Mouse (Mus musculus) kidney, postnatal 25 days (tissue): ENCODE measurements at regions not wholly inside any gene's neighbourhood (a gene's known extent, or its start where the extent isn't known, plus 50 kb on each side); places are given as distances from the start of the nearest gene placed in this dataset.
A peak's percentile ranks its signal among the peaks of the same experiment; 100 is the strongest.
"Not testable (repeated sequence)": the region's sequence is repeated elsewhere in the genome, so short reads cannot be mapped to it uniquely, and the experiment has no call there.

ENCODE experiments used
- DNase-seq, 2 experiments: peaks; one replicate each; pipeline ENCODE4 v3.0.0; 2021; ENCODE audit warnings: mixed read lengths in 2 of 2

GRCm38 (mm10) chr6:73676979-73677378 is 207.5 kb upstream of the 4931417E11Rik start:
- DNase-seq: no peak

GRCm38 (mm10) chr6:73669401-73669800 is 199.9 kb upstream of the 4931417E11Rik start:
- DNase-seq: no peak

- DNase-seq: no peak
These were observed 189.5 kb upstream of the 4931417E11Rik start for GRCm38 (mm10) chr6:73658988-73659387.

- DNase-seq: no peak
These were observed 175.9 kb upstream of the 4931417E11Rik start for GRCm38 (mm10) chr6:73645378-73645777.

GRCm38 (mm10) chr6:73644778-73645267 is 175.4 kb upstream of the 4931417E11Rik start:
- DNase-seq: no peak

GRCm38 (mm10) chr6:73628600-73628999 is 159.1 kb upstream of the 4931417E11Rik start:
- DNase-seq: no peak

GRCm38 (mm10) chr6:73626451-73626850 is 157.0 kb upstream of the 4931417E11Rik start:
- no peak for DNase-seq

- DNase-seq: no peak
These were observed 154.7 kb upstream of the 4931417E11Rik start for GRCm38 (mm10) chr6:73624211-73624610.

GRCm38 (mm10) chr6:73621839-73622426 is 152.5 kb upstream of the 4931417E11Rik start:
- DNase-seq: no peak

- no peak for DNase-seq
These were observed 142.8 kb upstream of the 4931417E11Rik start for GRCm38 (mm10) chr6:73612266-73612665.

GRCm38 (mm10) chr6:73611839-73612238 is 142.4 kb upstream of the 4931417E11Rik start:
- no peak for DNase-seq

- DNase-seq: no peak
These were observed 140.7 kb upstream of the 4931417E11Rik start for GRCm38 (mm10) chr6:73610048-73610624.

- no peak for DNase-seq
These were observed 118.2 kb upstream of the 4931417E11Rik start for GRCm38 (mm10) chr6:73587686-73588085.

GRCm38 (mm10) chr6:73576708-73577107 is 107.2 kb upstream of the 4931417E11Rik start:
- DNase-seq: no peak

- DNase-seq: no peak
These were observed 90.5 kb upstream of the 4931417E11Rik start for GRCm38 (mm10) chr6:73560000-73560399.

- no peak for DNase-seq
These were observed 61.1 kb upstream of the 4931417E11Rik start for GRCm38 (mm10) chr6:73530559-73530958.

GRCm38 (mm10) chr6:73530098-73530497 is 60.6 kb upstream of the 4931417E11Rik start:
- DNase-seq: no peak

- DNase-seq: peak in 1 of 2 experiments; percentile 8
These were observed 54.2 kb upstream of the 4931417E11Rik start for GRCm38 (mm10) chr6:73523658-73524057.

GRCm38 (mm10) chr6:73519894-73520293 is 50.4 kb upstream of the 4931417E11Rik start:
- not testable (repeated sequence) for DNase-seq
